Mouse (Mus musculus): Measurements from ENCODE around the gene Zdhhc5.

The Zdhhc5 gene

DNA sequence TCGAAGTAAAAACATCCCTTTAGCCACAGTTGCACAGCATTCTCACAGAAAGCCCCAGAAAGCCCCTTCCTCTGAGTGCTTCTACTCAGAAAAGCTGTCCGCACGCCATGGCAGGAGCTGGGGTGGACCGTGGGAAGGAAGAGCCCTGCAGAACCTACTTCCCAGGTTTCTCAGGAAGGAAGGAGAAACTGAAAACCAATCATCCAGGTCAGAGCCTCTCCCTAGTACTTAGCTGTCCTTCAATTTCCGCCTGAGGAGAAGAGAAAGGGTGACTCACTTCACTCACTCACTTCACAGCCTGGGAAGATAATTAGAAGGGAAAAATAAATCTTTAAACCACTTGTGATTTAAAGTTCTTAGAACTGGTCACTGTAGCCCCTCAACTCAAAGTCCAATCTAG, 10.7 kb downstream of the Zdhhc5 start:
- in situ Hi-C loops (cut with MboI, MseI) = no loop called here

DNA sequence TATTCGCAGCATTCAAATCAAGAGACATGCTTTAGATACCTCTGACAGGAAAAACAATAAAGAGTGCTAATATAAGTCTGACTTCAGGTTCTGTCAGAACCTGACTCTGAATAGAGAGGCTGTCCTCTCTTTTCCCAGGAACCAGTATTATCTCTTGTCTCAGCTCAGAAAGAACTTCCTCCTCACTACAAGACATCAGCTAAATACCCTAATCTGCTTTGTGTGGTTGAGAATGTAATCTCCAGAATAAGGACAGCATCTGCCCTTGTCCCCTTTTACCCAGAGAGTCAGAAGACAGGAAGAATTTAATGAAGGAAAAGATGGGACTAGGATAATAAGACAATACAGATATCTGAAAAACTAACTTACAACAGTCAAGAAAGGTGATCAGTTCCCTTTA, 11.5 kb downstream of the Zdhhc5 start:
- in situ Hi-C loops (cut with MboI, MseI) = no loop called here

DNA sequence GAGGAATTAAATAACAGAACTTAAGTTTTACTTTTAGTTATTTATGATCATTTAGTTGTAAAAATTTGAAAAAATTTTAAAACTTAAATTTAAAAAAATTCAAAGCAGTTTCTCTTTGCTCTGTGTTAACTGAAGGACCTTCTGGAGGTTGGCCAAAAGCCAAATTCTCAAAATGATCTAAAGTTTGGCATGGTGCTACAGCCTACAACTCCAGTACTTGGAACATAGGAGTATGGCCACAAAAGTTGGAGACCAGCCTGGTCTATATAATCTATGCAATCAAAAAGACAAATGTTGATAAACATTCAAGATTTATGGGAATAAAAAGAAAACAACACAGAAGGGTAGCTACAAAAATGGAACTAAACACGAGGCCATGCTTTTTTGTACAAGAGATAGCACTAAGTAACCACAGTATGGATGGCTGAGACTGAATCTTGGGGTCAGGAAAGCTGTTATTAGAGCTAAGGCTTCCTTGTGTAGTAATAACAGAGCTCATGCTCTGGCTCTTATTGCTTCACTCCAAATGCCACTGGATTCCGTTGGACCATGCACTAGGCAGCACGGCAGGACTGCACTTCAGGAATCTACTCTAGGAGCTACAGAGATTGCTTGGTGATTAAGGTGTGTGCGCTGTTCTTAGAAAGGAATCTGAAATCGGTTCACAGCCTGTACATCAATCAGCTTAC, 19.8 kb downstream of the Zdhhc5 start:
- in situ Hi-C loops (cut with MboI, MseI) = loop anchor here in 1 of 2 experiments (25.0 kb wide), 2 partner anchors 908 to 1033 kb away; no protein-coding TSS in a partner anchor

DNA sequence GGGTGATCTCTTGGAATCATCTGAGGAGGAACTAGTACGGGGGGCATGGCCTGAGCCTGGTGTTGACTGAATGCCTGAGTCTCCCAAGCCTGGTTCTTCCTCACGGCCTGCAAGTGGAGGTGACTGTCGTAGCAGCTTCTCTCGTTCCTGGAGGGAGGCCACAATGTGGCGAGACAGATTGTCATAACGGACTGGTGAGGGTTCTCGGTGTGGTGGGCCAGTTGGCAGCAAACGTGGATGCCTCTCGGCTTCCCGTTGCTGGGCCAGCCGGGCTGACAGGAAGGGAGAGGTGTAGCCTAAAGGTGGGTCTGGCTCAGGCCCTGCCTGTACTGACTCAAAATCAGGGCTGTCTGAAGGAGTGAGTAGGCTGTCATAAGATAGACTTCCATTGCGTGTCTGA, 24.9 kb downstream of the Zdhhc5 start:
- in situ Hi-C loops (cut with MboI, MseI) = loop anchor here in 1 of 2 experiments (25.0 kb wide), 2 partner anchors 903 to 1028 kb away; no protein-coding TSS in a partner anchor

DNA sequence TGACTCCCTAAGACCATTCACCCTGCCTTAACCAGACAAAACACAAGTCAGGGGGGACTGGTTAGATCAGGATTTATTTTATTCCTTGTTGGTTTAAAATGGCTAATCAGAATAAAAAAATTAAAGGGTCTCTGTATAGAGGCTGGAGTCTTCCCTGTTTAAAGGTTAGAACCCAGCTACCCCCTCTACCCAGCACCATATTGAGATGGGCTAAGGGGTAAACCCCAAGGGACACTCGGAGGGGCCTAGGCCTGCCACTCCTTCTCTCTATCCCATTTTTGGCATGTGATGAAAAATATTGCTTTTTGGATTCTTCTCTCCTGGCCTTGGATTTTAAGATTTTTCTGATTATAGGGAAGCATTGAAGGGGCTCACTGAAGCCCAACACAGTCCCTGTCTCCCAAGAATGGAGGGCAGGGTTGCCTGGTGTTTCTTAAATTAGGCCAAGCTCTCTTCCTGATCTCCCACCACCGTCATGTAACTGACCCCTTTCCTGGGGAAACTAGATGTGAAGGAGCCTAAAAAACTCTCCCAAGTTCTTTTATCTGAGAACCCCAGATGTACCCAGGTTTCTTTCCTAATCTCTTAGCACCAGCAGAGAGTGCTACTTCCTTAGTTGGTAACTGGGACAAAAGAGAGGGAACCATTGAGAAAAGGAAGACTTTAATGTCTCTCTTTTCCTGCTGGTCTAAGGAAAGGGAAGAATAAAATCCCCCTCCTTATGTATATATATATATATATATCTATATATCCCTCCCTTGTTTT, 26.7 kb downstream of the Zdhhc5 start:
- in situ Hi-C loops (cut with MboI, MseI) = loop anchor here in 1 of 2 experiments (25.0 kb wide), 2 partner anchors 901 to 1026 kb away; no protein-coding TSS in a partner anchor

DNA sequence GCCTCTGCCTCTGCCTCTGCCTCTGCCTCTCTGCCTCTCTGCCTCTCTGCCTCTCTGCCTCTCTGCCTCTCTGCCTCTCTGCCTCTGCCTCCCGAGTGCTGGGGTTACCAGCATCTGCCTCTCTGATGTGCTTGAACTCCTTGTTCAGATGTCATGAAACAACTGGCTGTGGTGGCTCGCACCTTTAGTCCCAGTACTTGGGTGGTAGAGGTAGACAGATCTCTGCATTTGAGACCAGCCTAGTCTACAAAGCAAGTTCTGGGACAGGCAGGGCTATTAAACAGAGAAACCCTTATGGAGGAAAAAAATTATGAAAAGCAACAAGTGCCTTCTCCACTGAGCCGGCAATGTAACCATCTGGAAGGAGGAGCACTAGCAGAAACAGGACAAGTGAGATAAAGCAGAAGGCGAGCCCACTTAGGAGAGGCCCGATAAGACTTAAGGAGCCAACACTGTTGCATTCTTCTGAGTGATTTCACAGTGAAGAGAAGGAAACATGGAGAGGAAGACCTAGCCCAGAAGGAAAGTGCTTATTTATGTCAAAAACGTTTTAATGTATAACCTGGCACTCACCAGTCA, 32.3 kb downstream of the Zdhhc5 start:
- in situ Hi-C loops (cut with MboI, MseI) = loop anchor here in 1 of 2 experiments (25.0 kb wide), 2 partner anchors 895 to 1020 kb away; no protein-coding TSS in a partner anchor

DNA sequence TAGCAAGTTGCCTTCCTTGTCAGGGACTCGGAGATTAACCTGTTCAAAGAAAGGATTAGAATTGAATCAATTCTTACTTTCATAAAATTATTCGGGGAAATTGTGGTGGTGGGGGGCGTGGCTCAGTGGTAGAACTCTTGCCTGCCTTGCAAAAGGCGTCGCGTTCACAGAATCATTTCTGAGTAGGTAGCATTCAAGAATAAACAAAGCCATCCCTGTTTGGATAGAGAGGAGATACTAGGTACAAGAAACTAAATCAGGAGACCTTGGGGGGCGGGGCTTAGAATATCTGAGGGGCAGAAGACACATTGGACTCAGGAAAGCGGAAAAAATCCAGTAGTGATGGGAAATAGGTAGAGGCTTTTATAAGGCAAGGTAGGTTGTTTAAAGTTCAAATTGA, 36.0 kb downstream of the Zdhhc5 start, which contains the start of gene Tmx2:
Gene Tmx2, minus strand, starts transcription at position 125 of the 400 bp plus-strand sequence.
- in situ Hi-C loops (cut with MboI, MseI) = loop anchor here in 1 of 2 experiments (5.0 to 25.0 kb wide), 4 partner anchors 33 to 1017 kb away; partner anchors contain the start of gene Tnks1bp1

DNA sequence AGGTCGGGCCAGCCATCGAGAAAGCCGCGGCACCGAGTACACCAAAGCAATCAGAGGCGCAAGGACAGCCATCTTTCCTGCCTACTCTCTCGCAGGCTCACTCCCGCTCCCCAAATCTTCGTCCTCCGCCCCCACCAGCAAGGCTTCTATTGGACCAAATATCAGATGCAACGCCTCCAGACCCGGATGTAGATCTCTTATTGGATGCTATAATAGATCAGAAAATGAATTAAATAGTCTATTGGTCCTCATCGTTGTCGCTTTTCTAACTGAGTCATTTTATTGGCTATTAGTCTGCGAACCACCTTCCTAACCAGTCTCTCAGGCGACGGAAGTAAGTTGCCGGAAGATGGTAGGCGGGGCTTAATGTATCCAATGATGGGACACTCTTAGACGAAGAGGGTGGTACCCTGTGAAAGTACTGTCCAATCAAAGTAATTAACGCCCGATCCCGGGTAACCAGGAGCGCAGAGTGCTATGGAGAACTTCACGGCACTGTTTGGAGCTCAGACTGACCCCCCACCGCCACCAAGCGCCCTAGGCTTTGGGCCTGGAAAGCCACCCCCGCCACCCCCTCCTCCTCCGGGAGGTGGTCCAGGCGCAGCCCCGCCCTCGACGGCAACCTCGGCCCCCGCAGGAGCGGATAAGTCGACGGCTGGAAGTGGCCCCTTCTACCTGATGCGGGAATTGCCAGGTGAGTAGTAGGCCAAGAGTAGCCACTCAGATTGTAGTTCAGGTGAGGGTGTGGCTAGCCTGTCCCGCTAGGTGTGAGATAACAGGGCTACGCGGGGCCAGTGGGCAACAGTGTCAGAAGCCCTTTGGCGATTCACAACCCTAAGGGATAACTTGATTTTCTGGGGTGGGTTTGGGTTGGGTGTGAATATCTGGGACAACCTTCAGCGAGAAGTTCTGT, 36.8 kb downstream of the Zdhhc5 start, which contains the start of the genes Gm28635 and Med19:
Gene Gm28635, minus strand, starts transcription at position 74 of the 913 bp plus-strand sequence.
Gene Med19, plus strand, starts transcription at position 435 of the 913 bp plus-strand sequence.
- in situ Hi-C loops (cut with MboI, MseI) = loop anchor here in 1 of 2 experiments (5.0 to 25.0 kb wide), 4 partner anchors 34 to 1016 kb away; partner anchors contain the start of gene Tnks1bp1

DNA sequence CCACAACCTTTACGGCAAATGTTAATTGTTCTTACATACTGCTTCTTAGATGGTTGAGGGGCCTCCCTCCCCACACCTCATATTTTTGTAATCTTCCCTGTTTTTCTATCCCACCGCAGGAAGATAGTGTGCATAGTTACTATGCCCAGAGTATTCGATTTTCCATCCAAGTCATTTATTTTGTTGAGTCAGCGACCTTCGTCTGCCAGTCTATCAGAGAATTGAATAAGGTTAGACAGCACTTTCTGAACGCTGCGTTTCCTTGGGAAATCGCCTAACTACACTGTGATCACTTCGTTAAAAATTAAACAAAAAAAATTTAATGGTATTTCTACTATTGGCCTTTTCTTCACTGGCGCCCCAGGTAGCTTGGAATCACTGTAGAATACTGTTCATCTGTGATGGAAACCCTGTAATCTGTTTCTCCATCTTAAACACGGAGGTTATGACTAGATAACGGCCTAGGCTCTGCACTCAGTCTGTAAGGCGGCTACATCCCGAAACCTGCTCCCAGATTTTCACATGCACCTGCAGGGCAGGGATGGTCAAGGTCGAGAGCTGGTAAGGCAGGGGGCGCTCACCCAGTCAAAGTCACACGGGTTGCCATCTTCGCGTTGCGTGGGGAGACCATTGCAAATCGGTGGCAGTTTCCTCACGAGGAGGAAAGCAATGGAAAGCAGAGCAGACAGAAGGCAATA, 37.6 kb downstream of the Zdhhc5 start:
- in situ Hi-C loops (cut with MboI, MseI) = loop anchor here in 1 of 2 experiments (5.0 to 25.0 kb wide), 4 partner anchors 35 to 1015 kb away; partner anchors contain the start of gene Tnks1bp1

DNA sequence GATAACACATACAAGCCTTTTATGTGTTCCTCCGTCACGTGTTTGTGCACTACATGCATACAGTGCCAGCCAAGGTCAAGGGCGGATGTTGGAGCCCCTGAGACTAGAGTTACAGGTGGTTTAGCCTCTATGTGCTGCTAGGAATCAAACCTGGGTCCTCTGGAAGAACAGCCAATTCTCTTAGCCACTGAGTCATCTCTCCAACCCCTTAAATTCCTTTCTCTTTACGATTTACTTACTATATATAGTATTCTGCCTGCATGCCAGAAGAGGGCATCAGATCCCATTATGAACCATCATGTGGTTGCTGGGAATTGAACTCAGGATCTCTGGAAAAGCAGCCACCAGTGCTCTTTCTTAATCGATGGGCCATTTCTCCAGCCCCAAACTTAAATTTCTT, 43.4 kb downstream of the Zdhhc5 start:
- in situ Hi-C loops (cut with MboI, MseI) = loop anchor here in 1 of 2 experiments (10.0 kb wide), 1 partner anchor 373 kb away; the partner anchor contains the start of gene Tnks1bp1

DNA sequence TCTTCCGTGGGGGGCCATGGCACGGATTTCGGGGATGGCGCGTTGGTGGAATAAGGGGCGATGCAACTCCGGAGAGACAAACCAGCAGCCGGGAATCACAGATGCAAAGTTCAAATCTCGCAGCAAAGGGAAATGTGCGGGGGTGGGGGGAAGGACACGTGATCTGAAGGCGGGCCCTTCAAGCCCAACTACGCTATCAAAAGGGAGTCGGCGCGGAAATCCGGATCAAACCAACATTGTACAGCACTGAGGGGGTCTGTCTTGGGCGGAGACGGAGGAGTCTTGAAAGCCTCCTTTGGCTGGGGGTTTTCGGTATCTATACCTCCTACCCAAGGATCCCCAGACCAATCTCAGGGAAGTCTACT, 44.4 kb downstream of the Zdhhc5 start, which contains the start of gene Selenoh:
Gene Selenoh, minus strand, starts transcription at position 202 of the 365 bp plus-strand sequence.
- in situ Hi-C loops (cut with MboI, MseI) = loop anchor here in 1 of 2 experiments (10.0 kb wide), 1 partner anchor 374 kb away; the partner anchor contains the start of gene Tnks1bp1

DNA sequence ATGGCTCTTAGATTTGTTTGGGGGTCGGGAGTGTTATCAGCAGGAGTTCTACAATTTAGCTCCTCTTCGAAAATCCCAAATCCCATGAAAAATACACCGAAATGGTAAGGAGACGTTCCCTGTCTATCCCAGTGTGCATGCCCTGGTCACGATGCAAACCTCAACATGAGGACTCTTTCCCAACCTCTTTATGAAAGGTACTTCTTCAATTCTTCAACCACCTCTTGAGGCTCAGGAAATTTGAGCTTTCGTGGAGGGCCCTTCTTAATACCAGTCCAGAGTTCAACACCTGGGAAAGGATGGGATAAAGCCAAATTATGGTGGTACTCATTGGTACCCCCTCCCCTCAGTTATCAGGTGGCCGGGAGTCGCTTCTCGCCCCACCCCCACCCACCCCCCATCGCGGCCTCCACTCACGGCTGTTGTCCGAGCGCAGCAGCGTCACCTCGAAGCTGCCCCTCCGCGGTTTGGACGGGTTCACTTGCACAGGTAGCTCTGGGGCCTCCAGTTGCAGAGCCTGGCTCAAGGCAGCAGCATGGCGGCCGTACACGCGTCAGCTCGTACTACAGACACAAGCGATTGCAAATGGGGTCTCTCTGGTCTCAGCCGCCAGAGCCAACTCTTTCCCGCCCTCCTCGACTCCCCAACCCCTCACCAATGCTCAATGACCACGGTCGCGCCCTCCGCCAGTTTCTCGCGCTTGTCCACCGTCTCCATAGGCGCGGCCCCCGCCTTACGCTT, 45.0 kb downstream of the Zdhhc5 start:
- in situ Hi-C loops (cut with MboI, MseI) = loop anchor here in 1 of 2 experiments (10.0 kb wide), 2 partner anchors 265 to 375 kb away; partner anchors contain the start of genes Slc43a3 and Tnks1bp1

DNA sequence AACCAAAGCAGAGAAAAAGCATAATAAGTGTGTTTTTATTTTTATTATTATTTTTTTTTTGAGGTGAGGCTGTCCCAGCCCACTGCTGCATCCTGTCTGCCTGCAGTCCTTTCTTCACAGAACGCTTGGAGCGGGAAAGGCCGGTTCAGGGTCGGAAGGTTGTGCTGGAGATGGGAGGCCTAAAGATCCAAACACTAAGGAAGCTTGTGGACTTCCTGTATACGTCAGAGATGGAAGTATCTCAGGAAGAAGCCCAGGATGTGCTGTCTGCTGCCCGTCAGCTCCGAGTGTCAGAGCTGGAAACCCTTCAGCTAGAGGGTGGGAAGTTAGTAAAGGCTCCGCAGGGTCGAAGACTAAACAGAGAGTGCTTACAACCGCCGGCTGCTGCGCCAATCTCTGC, 48.9 kb downstream of the Zdhhc5 start:
- in situ Hi-C loops (cut with MboI, MseI) = loop anchor here in 1 of 2 experiments (10.0 kb wide), 1 partner anchor 269 kb away; the partner anchor contains the start of gene Slc43a3

DNA sequence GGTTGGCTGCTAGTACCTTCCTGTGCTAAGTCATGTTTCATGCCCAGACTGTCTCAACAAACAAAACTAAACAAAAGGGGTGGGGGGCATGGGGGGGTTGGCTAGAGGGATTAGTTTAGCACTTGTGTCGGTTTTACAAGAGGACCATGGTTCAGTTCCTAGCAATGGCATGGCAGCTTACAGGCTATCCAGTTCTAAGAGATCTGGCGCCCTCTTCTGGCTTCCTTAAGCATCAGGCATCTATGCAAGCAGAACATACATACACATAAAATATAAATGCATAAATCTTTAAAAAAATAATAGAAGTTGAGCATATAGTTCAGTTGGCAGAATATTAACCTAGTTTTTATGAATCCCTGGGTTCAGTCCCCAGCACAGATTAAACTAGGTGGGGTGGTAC, 52.1 kb downstream of the Zdhhc5 start:
- in situ Hi-C loops (cut with MboI, MseI) = loop anchor here in 1 of 2 experiments (5.0 to 10.0 kb wide), 3 partner anchors 46 to 596 kb away; partner anchors contain the start of gene Slc43a3

DNA sequence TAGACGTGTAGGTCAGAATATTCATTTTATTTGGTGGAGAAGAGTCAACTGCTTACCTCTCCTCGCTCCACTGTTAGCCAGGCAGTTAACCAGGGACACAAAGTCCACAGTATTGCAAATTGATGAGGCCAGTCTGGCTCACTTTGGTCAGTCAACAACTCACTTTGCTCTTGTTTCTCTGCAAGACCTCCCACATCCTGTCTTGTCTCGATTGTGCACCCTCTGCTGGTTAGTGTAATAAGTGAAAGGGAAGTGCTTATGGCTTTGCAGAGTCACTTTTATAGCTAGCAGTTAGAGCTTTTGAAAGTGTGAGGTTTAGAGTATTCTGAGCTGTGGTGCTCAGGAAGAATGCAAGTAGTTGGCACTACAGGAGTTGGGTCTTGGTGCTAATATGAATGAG, 54.7 kb downstream of the Zdhhc5 start:
- in situ Hi-C loops (cut with MboI, MseI) = loop anchor here in 1 of 2 experiments (5.0 to 10.0 kb wide), 3 partner anchors 43 to 593 kb away; partner anchors contain the start of gene Slc43a3

DNA sequence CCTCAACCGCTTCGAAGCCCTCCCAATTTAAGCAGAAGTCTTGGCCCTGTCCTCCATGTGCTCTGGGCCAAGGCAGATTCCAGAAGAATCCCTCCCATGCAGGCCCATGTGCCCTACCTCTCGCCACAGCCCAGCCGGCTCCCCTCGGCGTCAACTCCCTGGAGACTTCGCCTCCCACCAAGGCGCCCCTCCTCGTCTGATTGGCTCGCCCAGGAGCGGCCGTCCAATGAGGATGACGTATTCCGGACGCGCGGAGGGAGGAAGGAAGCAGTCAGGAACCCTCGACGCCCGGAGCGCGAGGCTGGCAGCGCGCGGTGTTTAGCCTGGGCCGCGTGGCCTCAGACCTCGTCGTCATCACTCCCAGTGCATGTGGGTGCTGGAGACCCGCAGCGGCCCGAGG, 56.2 kb downstream of the Zdhhc5 start, which contains the start of gene Btbd18:
Gene Btbd18, plus strand, starts transcription at position 274 of the 400 bp plus-strand sequence.
- in situ Hi-C loops (cut with MboI, MseI) = loop anchor here in 1 of 2 experiments (5.0 kb wide), 2 partner anchors 42 to 202 kb away; no protein-coding TSS in a partner anchor

DNA sequence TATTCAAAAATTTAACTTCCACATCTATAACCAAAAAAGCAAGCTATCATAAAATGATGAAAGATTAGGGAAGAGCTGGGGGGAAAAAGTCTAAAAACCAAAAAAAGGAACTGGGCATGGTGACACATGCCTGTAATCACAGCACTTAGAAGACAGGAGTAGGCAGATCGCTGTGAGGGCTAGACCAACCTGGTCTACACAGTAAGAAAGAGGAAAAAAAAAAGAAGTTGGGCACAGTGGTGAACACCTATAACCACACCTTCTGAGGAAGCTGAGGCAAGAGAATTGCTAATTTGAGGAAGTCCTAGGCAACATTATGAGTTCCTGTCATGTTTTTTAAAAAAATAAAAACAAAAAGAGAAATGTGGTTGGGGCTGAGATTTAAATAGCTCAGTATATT, 59.1 kb downstream of the Zdhhc5 start:
- in situ Hi-C loops (cut with MboI, MseI) = loop anchor here in 1 of 2 experiments (5.0 kb wide), 2 partner anchors 39 to 199 kb away; no protein-coding TSS in a partner anchor

DNA sequence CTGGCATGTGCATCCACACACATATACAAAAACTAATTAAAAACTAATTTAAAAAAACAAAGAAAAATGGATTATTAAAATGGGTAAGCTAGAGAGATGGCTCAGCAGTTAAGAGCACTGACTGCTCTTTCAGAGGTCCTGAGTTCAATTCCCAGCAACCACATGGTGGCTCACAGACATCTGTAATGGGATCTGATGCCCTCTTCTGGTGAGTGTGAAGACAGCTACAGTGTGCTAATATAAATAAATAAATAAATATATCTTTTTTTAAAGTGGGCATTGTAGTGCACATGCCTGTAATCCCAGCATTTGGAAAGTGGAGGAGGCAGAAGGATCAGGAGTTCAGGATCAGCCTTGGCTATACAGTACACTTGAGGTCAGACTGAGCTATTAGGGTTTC, 61.6 kb downstream of the Zdhhc5 start:
- in situ Hi-C loops (cut with MboI, MseI) = loop anchor here in 1 of 2 experiments (5.0 kb wide), 1 partner anchor 196 kb away; no protein-coding TSS in a partner anchor

All from T-helper 17 cell (primary cell).